Mouse (Mus musculus) skeletal muscle tissue, adult 2 months (tissue): ENCODE measurements around the gene Ermp1.
"Not testable (repeated sequence)": the region's sequence is repeated elsewhere in the genome, so short reads cannot be mapped to it uniquely, and the experiment has no call there.

Source experiments
- DNase-seq: peaks from one replicate; pipeline ENCODE4 v3.0.0-alpha.2; 2012; ENCODE audit warnings: low read depth, low spot score

Gene Ermp1

GRCm38 (mm10) chr19:29603548-29604353 is 44.5 kb downstream of the Ermp1 start:
- no peak for DNase-seq

DNA sequence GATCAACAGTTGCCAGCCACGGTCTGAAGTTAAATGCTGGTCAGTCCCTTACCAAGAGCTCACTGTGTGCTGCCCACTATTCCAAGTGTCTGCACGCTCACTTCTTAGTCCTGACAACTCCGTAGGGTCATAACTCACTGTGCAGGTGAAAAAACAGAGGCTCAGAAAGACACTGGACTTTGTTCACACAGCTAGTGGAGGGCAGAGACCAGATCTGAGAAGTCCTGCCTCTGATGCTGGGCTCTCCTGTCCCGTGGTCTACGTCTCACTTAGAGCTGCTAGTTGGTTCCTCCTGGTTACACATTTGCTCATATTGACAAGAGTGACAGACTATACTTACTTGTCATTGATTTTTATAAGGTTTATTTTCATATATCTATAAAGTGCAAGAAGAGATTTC is 49.2 kb downstream of the Ermp1 start:
- DNase-seq: no peak

DNA sequence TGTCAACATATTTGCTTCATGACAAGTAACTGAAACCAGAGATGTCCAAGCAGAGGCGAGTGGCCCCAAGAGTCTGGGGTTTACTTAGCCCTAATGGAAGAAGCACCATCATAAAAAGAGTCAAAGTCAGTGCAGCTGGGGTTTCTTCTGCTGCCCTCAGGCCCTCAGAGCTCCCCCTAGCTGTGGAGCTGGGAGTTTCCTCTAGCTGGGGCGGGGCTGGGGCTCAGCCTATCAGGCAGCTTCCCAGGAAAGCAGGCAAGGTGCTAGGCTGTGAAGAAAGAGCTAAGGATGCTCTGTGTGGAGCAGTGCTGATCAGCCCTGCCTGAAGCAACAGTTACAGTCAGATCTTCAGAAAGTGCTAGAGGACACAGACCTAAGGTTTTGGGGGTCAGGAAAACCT is 51.2 kb downstream of the Ermp1 start:
- DNase-seq: no peak

DNA sequence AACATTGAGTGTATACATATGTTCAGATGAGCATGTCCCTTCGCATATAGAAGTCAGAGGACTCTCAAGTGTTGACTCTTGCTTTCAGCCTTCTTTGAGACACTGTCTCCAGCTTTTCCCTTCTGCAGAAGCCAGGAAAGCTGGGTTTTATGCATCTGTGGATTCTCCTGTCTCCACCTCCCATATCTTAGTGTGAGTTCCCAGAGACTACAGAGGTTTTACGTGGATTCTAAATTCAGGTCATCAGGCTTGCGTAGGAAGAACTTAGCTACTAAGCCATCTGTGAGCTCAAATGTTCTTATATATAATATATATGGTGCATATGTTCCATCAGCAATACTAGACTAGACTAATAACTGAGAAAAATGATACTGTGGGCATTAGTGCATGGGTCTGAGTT is 51.9 kb downstream of the Ermp1 start:
- no peak for DNase-seq

GRCm38 (mm10) chr19:29593783-29594182 is 54.4 kb downstream of the Ermp1 start:
- DNase-seq: not testable (repeated sequence)

GRCm38 (mm10) chr19:29583734-29584133 is 64.5 kb downstream of the Ermp1 start:
- no peak for DNase-seq

GRCm38 (mm10) chr19:29582439-29582838 is 65.8 kb downstream of the Ermp1 start:
- no peak for DNase-seq

GRCm38 (mm10) chr19:29566512-29566911 is 81.7 kb downstream of the Ermp1 start:
- no peak for DNase-seq

- DNase-seq: peak; percentile 28
These were observed 84.9 kb downstream of the Ermp1 start for GRCm38 (mm10) chr19:29563258-29563779.

GRCm38 (mm10) chr19:29562603-29563002 is 85.6 kb downstream of the Ermp1 start:
- DNase-seq: no peak

DNA sequence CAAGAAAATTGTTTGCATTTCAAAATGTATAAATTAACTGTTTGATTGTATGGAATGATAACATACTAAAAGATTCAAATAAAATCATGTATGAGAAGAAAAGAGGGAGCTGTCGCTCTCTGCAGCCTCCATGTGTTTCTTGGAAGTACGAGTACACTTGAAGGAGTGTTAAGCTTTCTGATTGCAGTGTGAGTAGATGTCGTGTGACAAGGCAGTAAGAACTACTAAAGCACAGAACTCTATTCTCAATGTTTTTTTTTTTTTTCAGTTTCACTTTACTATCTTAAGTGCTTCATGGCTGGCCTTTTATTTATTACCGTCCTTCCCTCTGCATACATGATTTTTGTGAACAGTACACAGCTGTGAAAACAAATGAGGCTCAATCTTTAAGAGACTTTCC is 86.0 kb downstream of the Ermp1 start:
- no peak for DNase-seq
